Mouse (Mus musculus) mesoderm, embryonic 11.5 days (tissue): Measurements from ENCODE around the gene Mturn.

Experiments
- DNase-seq: peaks from one replicate; pipeline ENCODE4 v3.0.0-alpha.2; 2012; ENCODE audit warnings: low read depth, low spot score

The Mturn gene

GRCm38 (mm10) chr6:54729451-54730105, 48.2 kb downstream of the Mturn start:
- no peak for DNase-seq

- DNase-seq: no peak
These were observed 50.3 kb downstream of the Mturn start for GRCm38 (mm10) chr6:54731726-54732125.

- no peak for DNase-seq
These were observed 51.3 kb downstream of the Mturn start for GRCm38 (mm10) chr6:54732721-54733120.

GRCm38 (mm10) chr6:54736126-54736525, 54.7 kb downstream of the Mturn start:
- no peak for DNase-seq

- DNase-seq: no peak
These were observed 55.8 kb downstream of the Mturn start for GRCm38 (mm10) chr6:54737255-54737654.

GRCm38 (mm10) chr6:54737684-54738083, 56.3 kb downstream of the Mturn start:
- DNase-seq: no peak

GRCm38 (mm10) chr6:54749056-54749455, 67.6 kb downstream of the Mturn start:
- DNase-seq: no peak

- DNase-seq: no peak
These were observed 70.2 kb downstream of the Mturn start for GRCm38 (mm10) chr6:54751621-54752020.

GRCm38 (mm10) chr6:54752076-54752475, 70.7 kb downstream of the Mturn start:
- no peak for DNase-seq
